Comparison of ENCODE assay signal across 7 mouse cellular contexts in genomic region chr1:132367692-132368506, GRCm38 (mm10). TPM values are rescaled to one million over a fixed set of nuclear protein-coding genes. Genes with fewer than 3 reads are reported as not detected.
DNase-seq lines count a peak whose midpoint lies in the region; ATAC-seq lines count a peak whose summit lies in the region.

No protein-coding gene starts in this region.

- WGBS in intestine, embryonic 16.5 days = 28% methylated on average over 7 of the region's 7 CpGs
- 40% methylated on average over 7 of the region's 7 CpGs for WGBS in midbrain, embryonic 10.5 days

- H3K9ac ChIP-seq in intestine, embryonic 16.5 days (ENCODE audit: low read depth, low read length) = no peak overlapping the region

- no peak overlapping the region for H3K27ac ChIP-seq in intestine, embryonic 16.5 days (ENCODE audit: low read length)
- peak overlapping the region; percentile 63 for H3K27ac ChIP-seq in midbrain, embryonic 10.5 days (replicated peaks)

- peak; percentile 85 for ATAC-seq in intestine, embryonic 16.5 days

- DNase-seq in adrenal gland, adult 8-10 months = peak; percentile 74
- peak; percentile 75 for DNase-seq in embryo, embryonic 11.5 days (ENCODE audit: low read depth, low spot score)
- peak; percentile 71 to 85 for DNase-seq in gastrocnemius, postnatal 4 days (ENCODE audit: low spot score in 2 of 2)
- peak; percentile 75 to 85 for DNase-seq in left cerebral cortex, postnatal 36 days (ENCODE audit: low spot score in 2 of 2)
- DNase-seq in midbrain, embryonic 10.5 days (ENCODE audit: low spot score) = peak; percentile 76
- DNase-seq in right cerebral cortex, postnatal 36 days (ENCODE audit: low spot score in 2 of 2) = peak; percentile 62 to 75

- H3K4me3 ChIP-seq in intestine, embryonic 16.5 days (ENCODE audit: low read length) = no peak overlapping the region
- no peak overlapping the region for H3K4me3 ChIP-seq in midbrain, embryonic 10.5 days

- intact Hi-C loops in left cerebral cortex, postnatal 36 days (cut with DNase I) = loop anchor here (1.0 to 5.0 kb wide), 4 partner anchors 22 to 109 kb away; partner anchors contain the start of genes Dstyk and Rbbp5

- no peaks in the 10 kb centered on the region for H3K27me3 ChIP-seq in intestine, embryonic 16.5 days (replicated peaks; ENCODE audit: control insufficient read depth, insufficient read depth, low read length)
- no peaks in the 10 kb centered on the region for H3K27me3 ChIP-seq in midbrain, embryonic 10.5 days (ENCODE audit: low read depth, poor library complexity, severe bottlenecking)

- peaks cover 8% of the 10 kb centered on the region; the same call in 1 of the 2 replicates for H3K4me1 ChIP-seq in intestine, embryonic 16.5 days (ENCODE audit: control insufficient read depth, insufficient read depth, low read length)
- peaks cover 45% of the 10 kb centered on the region for H3K4me1 ChIP-seq in midbrain, embryonic 10.5 days

- H3K4me2 ChIP-seq in intestine, embryonic 16.5 days (ENCODE audit: low read depth, low read length) = no peak overlapping the region

- H3K9me3 ChIP-seq in intestine, embryonic 16.5 days (ENCODE audit: control insufficient read depth, low read length) = no peaks in the 10 kb centered on the region
- no peaks in the 10 kb centered on the region for H3K9me3 ChIP-seq in midbrain, embryonic 10.5 days (replicated peaks)

- H3K36me3 ChIP-seq in intestine, embryonic 16.5 days (ENCODE audit: control insufficient read depth, insufficient read depth, low read length) = no peaks in the 10 kb centered on the region
- peaks cover 85% of the 10 kb centered on the region for H3K36me3 ChIP-seq in midbrain, embryonic 10.5 days

RNA-seq across cellular contexts. Expression of gene Tmcc2, which starts 23.2 kb away (rescaled TPM):
- total RNA-seq in adrenal gland, adult 8-10 months (2022) = 10 to 100 TPM; 10.3 to 13.9 (median 12.1) TPM
- total RNA-seq in gastrocnemius, postnatal 4 days (2021) = 10 to 100 TPM; 27.0 to 29.6 TPM
- polyA plus RNA-seq in intestine, embryonic 16.5 days (2015; fragmentation: Nextera tagmentation; extraction: Ambion mirVana) = 9.4 and 12.2 TPM in 2 replicates
- total RNA-seq in left cerebral cortex, postnatal 36 days (2021) = 100 to 1,000 TPM; 171 to 173 TPM
- polyA plus RNA-seq in midbrain, embryonic 10.5 days (2016; fragmentation: Nextera tagmentation; extraction: Ambion mirVana) = 9.6 and 13.3 TPM in 2 replicates

RNA-seq across cellular contexts. Expression of gene Dstyk, which starts 49.5 kb away (rescaled TPM):
- total RNA-seq in adrenal gland, adult 8-10 months (2022) = 10 to 100 TPM; 24.4 to 39.9 (median 31.1) TPM
- 10 to 100 TPM; 20.9 to 22.0 TPM for total RNA-seq in gastrocnemius, postnatal 4 days (2021)
- polyA plus RNA-seq in intestine, embryonic 16.5 days (2015; fragmentation: Nextera tagmentation; extraction: Ambion mirVana) = 6.2 and 6.3 TPM in 2 replicates
- 10 to 100 TPM; 40.4 to 46.8 TPM for total RNA-seq in left cerebral cortex, postnatal 36 days (2021)
- polyA plus RNA-seq in midbrain, embryonic 10.5 days (2016; fragmentation: Nextera tagmentation; extraction: Ambion mirVana) = 11.8 and 13.9 TPM in 2 replicates

RNA-seq across cellular contexts. Expression of gene Nuak2, which starts 52.0 kb away (rescaled TPM):
- total RNA-seq in adrenal gland, adult 8-10 months (2022) = 10 to 100 TPM in 1 of 4 experiments, 1 to 10 TPM in 3; 3.8 to 11.9 (median 5.2) TPM
- total RNA-seq in gastrocnemius, postnatal 4 days (2021) = 1 to 10 TPM; 2.8 to 2.9 TPM
- polyA plus RNA-seq in intestine, embryonic 16.5 days (2015; fragmentation: Nextera tagmentation; extraction: Ambion mirVana) = 4.6 and 5.6 TPM in 2 replicates
- total RNA-seq in left cerebral cortex, postnatal 36 days (2021) = 1 to 10 TPM in 1 of 2 experiments, under 1 TPM in 1; 0.62 to 1.6 TPM
- polyA plus RNA-seq in midbrain, embryonic 10.5 days (2016; fragmentation: Nextera tagmentation; extraction: Ambion mirVana) = 87.1 and 101 TPM in 2 replicates

Comparison
In these comparisons a context has a peak if more than half of its experiments do, and no peak if none do; other contexts are left out.
1. RNA of gene Tmcc2, which starts 23.2 kb away (total RNA-seq): 171 to 173 TPM in left cerebral cortex, postnatal 36 days; 27.0 to 29.6 TPM in gastrocnemius, postnatal 4 days and 10.3 to 13.9 TPM in adrenal gland, adult 8-10 months; every median in the first group is over 4 times any median in the second.
2. Peak in every context shown above with its lines, with median percentiles within 50 percentile points of each other: DNase-seq.